Mouse (Mus musculus): ENCODE measurements around the gene Slc25a21. TPM values are rescaled to one million over a fixed set of nuclear protein-coding genes. Genes with fewer than 3 reads are reported as not detected.

Slc25a21 gene
- total RNA-seq, 2 experiments from 2014 or later, result 1.1 to 2.2 TPM

DNA sequence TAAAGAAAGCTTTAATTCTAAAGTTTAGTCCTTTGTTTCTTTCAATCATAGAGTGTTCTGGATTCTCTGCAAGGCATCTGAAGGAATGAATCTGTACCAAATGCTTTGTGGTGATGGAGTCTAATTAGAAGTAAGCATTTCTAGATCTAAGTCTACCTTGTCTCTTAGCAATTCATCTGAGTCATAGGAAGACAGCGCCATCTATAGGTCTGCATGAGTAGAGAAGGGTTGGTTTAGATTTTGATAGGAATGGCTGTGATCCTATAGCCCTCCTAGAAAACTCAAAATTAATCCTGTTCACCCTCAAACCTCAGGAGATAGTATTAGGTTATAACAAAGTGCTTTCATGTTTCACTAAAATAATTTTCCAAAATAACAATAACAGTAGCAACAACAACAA is 11.8 kb downstream of the Slc25a21 start:
- DNase-seq (ENCODE audit: low spot score in 2 of 2), result no peak

DNA sequence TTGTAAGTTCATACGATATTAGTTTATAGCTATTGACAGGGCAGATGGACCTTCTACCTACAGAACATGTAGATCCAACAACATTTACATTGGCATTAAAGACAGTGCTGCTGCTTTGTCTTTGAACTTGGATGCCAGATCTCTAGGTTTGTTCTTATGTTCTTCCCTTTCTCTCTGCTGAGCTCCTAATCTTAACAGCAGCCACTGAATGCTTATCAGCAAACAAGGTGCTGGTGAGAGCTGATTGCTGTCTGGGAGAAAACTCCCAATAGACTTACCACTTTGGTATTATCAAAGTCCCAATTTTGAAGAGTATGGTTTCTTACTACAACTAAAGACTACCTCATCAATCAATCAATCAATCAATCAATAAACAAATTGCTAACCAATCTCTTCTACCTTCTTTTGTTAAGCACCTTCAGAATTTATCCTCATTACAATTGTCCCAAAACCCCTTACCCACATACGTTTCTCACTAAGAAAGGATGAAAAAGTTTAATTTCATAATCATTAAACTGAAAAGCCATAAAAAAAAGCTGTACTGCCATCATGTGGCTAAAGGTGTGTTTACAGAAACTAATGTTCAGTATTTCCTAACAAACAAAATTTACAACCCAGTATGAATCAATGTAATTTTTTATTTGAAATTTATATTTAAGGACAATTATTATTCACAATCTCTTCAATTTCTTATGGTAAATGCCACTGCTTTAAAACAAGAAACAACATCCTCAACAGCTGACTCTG is 12.7 kb downstream of the Slc25a21 start:
- DNase-seq (ENCODE audit: low spot score in 2 of 2), result no peak

DNA sequence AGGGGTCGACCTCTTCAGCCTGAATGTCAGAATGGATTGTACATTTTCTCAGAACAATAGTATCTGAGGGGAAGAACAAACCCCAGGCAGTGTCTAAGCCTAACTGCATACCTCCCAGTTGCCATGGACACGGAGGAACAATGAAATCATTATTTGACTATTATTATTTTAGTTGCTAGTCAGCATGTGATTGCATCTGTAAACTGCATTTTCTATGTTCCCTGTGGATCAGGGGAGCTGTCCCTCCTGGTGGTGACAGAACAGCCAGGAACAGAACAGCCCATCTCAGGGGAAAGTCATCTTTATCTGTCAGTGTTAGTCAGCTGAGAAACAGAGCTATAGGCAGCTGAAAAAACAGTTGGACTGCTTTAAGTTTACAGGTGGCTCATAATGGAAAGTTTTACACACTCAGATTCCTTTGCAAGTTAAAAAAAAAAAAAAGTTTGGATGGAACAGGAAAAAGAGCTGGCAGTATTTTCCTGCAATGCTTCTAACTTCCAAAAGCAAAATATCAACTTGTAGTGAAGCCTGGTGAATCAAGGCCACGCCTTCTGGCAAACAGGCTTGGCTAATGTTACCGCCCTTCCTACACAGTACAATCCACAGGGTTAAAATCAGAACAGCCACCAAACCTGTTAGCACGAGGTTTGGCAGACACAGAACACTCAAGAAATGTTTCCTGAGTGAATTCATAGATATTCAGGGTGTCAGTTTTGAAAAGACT is 17.6 kb downstream of the Slc25a21 start:
- no peak for DNase-seq (ENCODE audit: low spot score in 2 of 2)

DNA sequence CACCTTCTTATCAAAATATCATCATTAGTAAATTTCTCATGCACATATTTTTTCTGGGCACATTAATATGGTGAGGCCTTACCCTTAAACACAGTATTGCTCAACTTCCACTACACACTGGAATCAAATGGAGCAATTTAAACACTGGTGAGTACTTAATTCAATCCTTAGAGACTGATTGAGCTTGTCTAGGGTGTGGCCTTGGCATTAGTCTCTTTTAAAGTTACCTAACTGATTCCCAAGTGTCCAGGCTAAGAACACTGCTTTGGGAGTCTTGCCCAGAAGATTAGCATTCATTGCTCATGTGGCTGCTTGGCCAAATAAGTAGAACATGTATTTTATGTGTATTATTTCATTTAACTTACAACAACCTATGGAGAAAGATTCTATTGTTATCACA is 18.5 kb downstream of the Slc25a21 start:
- no peak for DNase-seq (ENCODE audit: low spot score in 2 of 2)

DNA sequence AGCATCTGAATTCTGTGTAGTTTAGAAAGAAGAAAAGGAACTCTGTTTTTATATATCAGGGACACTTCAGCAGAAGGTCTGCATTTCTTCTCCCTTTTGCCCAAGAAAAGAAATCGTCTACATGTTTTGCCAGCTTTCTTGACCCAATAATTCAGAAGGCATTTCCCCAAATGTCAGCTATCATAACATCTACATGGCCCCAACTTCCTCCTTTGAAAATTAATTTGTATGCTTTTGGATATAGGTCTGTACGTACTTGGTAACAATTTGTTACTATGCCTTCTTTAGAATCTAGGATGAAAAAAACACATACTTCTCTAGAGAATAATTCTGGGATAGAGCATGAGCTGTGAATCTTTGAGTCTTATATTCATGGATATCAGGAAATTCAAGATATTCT is 34.0 kb downstream of the Slc25a21 start:
- DNase-seq (ENCODE audit: low spot score in 2 of 2), result no peak

DNA sequence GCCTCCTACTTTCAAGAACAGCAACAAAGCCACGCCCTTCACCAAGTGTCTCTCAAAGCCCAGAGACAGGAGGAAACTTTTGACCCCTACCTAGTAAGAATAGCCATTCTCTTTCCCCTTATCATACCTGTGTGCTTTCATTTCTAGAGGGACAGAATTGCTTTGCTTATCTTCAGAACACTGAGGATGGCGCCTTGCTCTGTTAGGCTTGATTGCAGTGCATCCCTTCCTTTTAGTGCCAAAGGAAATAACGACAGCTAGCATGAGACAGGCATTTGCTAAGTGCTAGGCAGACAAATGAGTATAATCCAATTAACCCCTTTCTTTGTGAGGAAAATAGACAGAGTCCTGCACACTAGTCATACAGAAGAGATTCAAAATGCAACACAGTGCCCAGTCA is 34.4 kb downstream of the Slc25a21 start:
- DNase-seq (ENCODE audit: low spot score in 2 of 2), result no peak

DNA sequence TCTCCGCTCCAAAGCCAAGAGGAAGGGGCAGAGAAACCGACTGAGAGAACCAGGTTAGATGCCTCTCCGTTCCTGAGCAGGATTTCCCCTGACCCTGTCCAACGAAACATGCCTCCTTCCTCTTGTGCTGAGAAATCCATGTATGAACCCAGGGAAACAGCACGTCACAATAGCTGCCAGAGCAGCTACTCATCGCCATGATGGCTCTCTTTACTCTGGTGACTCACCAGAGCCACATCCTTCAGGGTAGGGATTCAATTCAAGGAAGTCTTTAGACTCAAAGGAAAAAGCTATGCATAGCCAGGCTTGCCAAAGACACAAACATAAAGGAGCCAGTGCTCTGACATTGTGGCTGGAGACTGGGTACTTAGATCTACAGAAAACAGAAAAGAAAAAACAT is 37.4 kb downstream of the Slc25a21 start:
- no peak for DNase-seq (ENCODE audit: low spot score in 2 of 2)

DNA sequence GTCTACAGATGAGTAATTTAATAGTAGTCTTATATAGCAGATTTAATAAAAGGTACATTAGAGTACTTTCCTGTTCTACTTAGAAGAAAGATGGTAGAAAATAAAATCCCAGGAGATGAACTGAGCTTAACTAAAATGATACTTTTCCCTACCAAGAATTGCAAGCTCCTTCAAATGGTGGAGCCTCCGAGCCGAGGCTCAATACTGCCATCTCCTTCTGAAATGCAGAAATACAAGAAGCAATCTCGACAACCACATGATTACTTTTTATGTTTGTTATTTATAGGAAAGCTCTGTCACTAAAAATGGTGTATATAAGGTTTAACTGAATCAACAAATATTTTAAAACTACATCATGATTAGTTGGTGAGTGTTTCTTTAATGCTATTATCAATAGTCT is 39.0 kb downstream of the Slc25a21 start:
- no peak for DNase-seq (ENCODE audit: low spot score in 2 of 2)

DNA sequence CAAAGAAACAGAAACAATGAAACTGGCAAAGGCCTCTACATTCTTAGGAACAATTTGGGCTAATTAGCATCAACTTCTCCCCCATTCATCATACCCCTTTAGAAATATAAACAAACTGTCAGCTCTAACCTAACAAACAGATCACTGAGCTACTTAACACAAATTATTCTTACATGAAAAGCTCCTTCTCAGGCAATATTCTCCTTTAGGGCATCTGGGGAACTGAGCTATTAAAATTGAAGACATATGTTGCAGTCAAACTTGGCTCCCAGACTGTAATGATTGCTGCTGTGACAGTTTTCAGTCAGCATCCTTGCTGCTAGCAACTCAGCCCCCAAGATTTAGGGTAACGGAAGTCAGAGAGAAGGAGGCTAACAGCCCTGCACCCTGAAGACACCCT is 58.3 kb downstream of the Slc25a21 start:
- no peak for DNase-seq (ENCODE audit: low spot score in 2 of 2)

DNA sequence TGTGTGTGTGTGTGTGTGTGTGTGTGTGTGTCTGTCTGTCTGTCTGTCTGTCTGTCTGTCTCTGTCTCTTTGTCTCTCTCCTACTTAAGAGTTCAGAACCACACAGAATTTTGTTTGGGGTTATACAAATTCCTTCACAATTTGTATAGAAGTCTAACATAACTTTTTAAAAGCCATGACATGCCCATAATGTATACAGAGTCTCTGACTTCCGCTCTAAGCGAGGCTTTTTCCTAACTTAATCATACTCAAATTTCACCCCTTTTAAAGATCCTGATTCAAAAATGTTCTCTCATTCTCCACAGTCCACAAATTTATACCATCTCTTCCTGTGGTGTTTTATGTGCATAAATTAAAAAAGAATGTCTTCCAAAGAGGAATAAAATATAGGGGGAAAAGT is 59.5 kb downstream of the Slc25a21 start:
- DNase-seq (ENCODE audit: low spot score in 2 of 2), result no peak

DNA sequence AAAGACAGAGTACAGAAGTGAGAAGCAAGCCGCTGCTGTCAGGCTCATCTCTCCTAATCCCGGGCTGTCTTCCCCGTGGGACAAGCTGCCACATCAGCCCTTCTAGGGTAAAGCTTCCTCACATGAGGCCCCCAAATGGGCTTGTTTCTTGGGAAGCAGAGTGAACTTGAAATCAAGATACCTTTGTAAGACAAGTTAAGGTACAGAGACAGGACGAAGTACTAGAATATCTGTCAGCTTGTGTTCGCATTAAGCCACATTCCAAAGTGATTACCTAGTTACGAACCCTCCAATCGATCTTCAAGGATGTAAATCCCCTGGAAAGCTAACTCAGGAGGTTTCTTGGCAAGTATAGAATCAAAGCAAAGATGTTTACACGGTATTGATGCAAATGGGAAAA is 78.7 kb downstream of the Slc25a21 start:
- DNase-seq (ENCODE audit: low spot score in 2 of 2), result no peak

DNA sequence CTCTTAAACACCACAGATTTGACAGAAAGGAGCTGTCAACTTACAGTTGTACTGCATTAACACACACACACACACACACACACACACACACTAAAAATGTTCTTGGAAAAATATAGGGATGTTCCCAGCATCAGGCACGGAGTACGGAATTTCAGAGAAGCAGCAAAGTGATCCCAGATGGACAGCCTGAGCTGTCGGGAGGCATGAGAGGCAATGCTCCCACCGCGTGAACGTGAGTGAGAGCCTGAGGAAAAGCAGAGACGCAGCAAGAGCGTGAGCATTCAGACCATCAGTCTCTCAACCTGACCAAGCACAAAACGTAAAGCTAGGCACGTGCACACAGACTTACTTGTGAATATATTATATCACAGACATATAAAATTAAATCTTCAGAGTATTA is 81.8 kb downstream of the Slc25a21 start:
- no peak for DNase-seq (ENCODE audit: low spot score in 2 of 2)

DNA sequence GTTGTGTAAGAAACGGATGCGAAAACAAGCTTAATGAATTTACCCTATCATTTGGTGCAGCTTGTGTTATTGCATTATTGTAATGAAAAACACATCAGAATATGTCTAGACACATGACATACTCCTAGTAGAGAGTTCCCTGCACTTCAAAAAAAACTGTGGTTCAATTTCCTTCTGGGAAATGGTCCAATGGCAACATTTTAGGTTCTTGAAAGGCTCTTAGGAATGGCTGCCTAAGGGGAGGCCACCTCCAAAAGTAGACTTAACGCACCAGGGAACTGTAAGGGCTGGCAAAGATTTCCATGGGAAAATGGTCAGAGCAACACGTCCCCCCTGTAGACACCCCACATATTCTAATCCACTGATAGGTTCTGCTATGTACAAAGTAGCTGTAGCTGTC is 87.9 kb downstream of the Slc25a21 start:
- DNase-seq (ENCODE audit: low spot score in 2 of 2), result no peak

DNA sequence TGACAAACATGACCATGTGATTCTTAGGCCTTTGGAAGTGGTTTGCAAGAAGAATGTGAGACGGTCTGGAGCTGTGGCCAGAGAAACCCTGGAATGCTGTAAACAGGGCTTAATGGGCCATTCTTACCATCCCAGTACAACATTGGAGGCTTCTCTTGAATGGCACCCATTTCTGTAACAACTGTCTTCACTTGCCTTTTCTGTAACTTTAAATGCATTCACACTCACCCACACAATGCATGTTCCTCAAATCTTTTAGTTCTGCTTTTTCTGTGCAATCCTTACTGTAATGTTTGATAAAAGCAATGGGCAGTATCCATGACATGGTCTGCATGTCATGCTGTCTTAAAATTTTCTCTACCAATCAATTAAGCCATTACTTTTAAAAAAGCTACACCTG is 95.0 kb downstream of the Slc25a21 start:
- no peak for DNase-seq (ENCODE audit: low spot score in 2 of 2)

DNA sequence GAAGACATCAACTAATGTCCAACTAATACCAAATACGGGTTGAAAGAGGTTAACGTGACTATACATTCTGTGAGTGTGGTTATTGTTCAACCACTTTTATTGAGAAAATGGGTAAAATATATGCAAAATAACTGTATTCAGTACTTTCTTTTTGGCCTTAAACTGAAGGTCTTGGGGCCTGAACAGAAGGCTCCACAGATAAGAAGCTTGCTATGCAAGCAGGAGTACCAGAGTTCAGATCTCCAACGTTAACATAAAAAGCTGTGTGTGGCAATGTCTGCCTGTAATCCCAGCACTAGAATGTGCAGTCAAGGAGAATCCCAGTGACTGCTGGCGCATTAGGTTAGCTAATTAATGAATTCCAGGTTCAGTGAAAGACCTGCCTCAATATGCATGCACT is 96.7 kb downstream of the Slc25a21 start:
- DNase-seq (ENCODE audit: low spot score in 2 of 2), result no peak

DNA sequence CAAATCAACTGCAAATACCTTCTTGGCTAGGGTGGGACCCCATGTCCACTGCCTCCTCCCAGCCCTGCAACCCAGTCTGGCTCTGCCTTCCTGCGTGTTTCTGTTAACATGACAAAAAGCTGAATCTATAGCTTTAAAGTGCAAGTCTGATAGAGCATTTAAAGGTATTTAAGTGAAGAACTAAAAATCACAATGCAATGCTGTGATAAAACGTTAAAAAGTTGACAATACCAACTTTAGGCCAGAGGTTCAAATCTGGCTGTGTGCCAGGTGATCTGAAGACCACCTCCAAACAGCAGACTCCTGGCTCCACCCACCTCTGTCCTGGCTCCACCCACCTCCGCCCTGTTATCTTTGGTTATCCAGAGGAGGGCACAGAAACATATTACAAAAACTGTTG is 98.2 kb downstream of the Slc25a21 start:
- DNase-seq (ENCODE audit: low spot score in 2 of 2), result no peak

DNA sequence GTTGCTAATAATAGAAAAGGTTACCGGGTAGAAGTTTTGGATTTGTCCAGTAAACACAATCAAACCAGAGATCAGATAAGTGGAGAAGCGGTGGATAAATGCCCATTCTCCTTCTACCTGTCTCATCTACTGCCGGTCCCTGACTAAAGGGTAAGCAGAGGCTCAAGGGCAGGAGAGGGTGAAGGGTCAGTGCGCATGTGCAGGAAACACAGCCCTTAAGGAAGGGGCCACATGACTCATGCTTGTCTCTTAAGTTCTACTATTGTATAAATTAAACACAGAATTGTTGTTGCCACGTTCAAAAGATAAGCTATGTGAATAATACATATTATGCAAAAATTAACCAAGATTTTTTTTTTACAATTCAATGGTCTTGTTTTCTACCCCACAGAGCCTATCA is 98.9 kb downstream of the Slc25a21 start:
- DNase-seq (ENCODE audit: low spot score in 2 of 2), result no peak

DNA sequence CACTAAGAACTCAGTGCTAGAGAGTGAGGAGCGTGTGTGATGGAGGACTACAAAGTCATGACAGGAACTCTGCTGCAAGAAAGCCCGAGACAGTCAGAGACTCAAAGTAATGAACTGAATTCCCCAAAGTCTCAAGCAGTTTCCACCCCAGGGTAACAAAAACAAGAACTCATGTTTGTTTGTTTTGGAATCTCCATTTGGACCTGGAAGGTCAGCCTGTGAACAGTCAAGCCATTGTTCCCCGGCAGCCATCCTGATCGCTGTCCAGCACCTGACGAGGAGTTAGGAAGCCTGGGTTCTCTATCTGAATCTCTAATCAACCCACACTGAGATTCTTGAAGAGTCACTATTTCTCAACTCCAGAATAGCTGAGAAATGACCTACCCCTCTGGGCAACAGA is 104.2 kb downstream of the Slc25a21 start:
- DNase-seq (ENCODE audit: low spot score in 2 of 2), result no peak

DNA sequence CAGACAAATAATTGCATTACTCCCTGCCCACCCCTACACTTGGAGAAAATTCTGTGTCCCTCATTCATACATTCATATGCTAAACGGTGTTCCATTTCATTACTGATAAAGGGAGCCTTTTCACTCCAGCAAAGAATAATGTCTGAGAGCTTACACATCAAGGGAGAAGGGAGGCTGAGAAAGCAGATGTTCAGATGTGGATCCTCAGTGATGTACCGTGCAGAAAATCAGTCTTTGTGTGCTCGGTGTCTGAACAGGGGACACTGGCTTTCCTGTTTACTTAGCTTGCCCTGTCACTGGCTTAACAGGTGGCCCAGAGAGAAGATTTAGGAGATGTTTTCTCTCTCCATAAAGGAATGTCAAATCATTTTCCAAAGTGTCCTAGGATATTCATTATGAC is 112.8 kb downstream of the Slc25a21 start:
- no peak for DNase-seq (ENCODE audit: low spot score in 2 of 2)

DNA sequence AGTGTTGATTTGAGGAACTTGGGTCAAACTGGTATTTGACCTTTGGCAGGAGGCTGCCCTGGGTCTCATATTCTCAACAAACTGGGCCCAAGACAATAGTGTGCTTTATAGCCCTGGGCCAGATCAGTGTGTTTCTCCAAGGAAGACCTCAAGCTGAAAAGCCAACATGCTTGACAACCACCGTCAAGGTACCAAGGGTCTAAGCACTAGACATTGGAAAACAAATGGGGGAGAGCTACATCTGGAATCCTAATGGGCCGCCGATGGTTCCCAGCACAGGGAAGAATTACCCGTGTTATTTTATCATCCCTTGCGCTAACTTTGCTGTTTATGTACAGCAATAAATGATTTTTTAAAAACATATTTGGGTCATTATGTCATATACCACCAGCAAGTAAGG is 113.7 kb downstream of the Slc25a21 start:
- DNase-seq (ENCODE audit: low spot score in 2 of 2), result no peak

DNA sequence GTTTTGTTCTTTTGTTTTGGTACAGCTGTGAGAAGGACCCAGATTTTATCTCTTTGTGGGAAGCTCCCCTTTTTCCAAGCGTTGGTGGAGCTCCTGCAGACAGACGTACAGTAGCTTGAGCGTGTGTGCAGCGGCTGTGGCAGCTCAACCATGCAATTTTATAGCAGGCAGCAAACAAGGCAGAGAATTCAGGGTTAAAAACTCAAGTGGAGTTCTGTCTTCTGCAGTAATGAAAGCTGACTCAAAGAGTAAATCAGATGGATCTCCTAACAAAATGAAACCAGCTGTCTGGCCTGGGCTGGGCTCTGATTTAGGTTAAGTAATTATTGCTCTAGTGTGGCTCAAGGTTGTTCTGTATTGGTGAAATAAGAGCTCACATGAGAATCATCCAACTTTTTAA is 120.7 kb downstream of the Slc25a21 start:
- no peak for DNase-seq (ENCODE audit: low spot score in 2 of 2)

DNA sequence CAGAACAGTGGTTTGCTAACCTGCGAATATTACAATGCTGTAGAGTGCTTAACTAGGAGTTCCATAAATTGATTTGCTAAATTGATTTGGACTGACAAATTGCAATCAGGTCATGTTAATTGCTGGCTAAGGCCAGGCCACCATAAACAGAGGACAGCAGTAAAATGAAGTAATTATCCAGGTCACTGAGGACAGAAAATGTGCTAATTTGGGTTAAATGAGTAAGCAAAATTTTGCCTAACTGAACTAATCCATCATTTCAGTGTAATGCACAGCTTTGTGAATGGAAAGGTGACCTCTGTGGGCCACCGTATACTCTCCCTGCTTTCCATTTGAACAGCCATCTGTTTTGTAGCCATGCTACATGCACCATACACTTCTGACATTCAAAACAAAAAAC is 124.7 kb downstream of the Slc25a21 start:
- no peak for DNase-seq (ENCODE audit: low spot score in 2 of 2)

DNA sequence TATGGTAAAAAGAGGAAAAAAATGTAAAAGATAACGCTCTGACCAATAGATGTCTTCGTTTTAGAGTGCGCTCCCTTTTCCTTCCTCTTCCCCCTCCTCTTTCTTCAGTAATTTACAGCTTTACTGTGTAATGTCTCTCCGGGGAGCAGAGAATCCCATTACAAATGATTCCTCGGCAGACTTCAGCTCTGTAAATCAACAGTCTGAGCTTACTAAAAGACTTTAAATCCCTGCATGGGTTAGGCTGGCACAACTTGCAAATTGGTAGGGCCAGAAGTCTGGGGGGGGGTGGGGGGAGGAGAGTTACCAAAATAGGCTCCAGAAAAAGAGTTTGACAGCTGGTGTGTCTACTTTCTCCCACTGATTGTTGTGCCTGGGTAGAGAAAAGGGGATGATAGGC is 128.7 kb downstream of the Slc25a21 start:
- no peak for DNase-seq (ENCODE audit: low spot score in 2 of 2)

Data from adrenal gland, postnatal 4 days (tissue).